Mouse (Mus musculus): Measurements from ENCODE around the gene Xpa.

DNA sequence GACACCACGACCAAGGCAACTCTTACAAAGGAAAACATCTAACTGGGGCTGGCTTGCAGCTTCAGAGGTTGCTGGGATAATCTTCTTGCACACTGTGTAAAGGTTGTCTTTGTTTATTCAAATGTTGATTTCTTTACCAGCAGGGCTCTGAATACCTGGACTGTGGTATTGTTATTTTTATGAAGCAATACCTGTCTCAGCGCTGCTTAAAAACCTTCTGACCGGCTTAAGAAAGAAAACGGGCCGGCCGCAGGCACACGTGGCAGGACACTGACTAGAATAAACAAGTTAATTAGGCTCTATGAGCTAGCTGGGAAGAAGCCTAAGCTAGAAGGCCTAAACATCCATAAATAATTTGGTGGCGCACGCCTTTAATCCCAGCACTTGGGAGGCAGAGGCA lies 10.2 kb downstream of the Xpa start:
- TF ChIP-seq CTCF (IDR thresholded peaks at IDR 0.05; ENCODE audit: control insufficient read depth, insufficient read depth, low read length) (no peak), POLR2A (IDR thresholded peaks at IDR 0.05; ENCODE audit: borderline replicate concordance, control insufficient read depth, low read depth, low read length) (no peak)

All from bone marrow, adult 2 months (tissue).